Mouse (Mus musculus): ENCODE data around the gene Ets2. TPM values are rescaled to one million over a fixed set of nuclear protein-coding genes. Genes with fewer than 3 reads are reported as not detected.
A peak's percentile ranks its signal among the peaks of the same experiment; 100 is the strongest.
"Not testable (repeated sequence)": the region's sequence is repeated elsewhere in the genome, so short reads cannot be mapped to it uniquely, and the experiment has no call there.

Ets2 gene
- total RNA-seq, 2 experiments from 2014 or later, result 75.1 to 83.8 TPM

DNA sequence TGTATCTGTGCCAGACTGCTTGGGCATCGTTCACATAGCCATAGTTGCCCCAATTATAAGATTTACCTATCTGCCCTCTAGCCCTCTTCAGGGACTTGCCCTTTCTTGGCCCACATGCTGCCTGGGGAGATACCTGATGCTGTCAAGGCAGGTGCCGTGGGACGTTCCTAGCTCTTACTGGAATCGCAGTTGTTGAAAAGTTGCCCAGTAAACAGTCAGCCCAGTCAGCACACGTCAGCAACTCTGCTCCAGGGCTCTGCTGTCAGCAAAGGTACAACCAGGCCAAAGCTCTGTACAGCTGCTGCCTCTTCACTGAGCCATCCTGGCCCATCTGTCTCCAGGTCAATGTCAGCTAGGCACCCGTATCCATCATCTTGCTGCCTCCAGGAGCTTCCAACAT is 61.3 kb downstream of the Ets2 start:
- DNase-seq (ENCODE audit: low spot score in 2 of 2), result no peak

DNA sequence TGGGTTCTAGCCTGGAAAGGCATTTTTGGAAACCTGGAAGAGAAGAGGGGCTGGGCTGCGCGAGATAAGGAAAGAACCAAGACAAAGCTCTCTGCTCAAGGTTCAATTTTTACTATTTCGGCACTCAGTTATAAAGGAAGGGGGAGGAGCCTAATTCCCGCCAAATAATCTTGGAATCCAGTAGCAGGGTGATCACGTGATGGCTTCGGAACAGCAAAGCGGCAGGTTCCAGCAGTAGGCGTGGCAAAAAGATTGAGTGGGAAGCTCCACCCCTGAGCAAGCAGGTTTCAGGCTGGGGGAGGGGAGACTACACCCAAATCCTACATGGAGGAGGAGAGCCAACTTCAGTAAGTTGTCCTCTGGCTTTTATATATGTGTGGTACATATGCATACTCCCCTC is 62.2 kb downstream of the Ets2 start:
- DNase-seq (ENCODE audit: low spot score in 2 of 2), result not testable (repeated sequence)

DNA sequence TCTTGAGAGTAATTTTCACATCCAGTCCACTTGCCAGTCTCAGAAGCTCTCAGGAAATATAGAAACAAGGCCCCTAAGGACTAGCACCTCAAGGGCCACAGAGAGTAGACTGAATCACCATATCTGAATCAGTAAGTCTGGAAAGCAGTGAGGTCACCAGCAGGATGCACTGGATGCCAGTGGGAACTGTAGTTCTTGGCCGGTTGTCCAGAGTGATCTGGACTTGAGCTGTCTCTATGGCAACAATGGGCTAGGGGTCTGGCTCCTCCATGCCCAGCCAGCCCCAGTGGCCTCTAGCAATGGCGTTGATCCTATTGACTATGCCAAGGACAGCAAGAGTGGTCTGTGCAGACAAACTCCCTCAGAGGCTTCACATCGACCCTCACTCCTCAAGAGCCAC is 64.3 kb downstream of the Ets2 start:
- no peak for DNase-seq (ENCODE audit: low spot score in 2 of 2)

DNA sequence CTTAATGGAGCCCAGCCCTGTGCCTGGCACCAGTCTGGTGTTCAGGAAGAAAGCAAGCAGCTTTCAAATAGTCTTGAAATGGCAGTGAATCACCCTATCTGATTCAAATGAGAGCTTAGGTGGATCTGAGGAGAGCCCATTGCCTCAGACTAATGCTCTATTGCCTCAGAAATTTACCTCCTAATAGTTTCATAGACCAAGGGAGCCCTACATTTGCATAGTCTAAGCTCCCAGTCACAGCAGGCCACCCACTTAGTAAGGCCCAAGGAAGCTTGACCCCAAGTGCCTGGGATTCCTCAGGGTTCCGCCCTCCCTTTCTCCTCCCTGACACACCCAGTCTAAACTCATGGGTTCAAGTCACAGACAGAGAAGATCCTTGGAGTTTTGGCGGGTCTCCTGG is 65.4 kb downstream of the Ets2 start:
- no peak for DNase-seq (ENCODE audit: low spot score in 2 of 2)

DNA sequence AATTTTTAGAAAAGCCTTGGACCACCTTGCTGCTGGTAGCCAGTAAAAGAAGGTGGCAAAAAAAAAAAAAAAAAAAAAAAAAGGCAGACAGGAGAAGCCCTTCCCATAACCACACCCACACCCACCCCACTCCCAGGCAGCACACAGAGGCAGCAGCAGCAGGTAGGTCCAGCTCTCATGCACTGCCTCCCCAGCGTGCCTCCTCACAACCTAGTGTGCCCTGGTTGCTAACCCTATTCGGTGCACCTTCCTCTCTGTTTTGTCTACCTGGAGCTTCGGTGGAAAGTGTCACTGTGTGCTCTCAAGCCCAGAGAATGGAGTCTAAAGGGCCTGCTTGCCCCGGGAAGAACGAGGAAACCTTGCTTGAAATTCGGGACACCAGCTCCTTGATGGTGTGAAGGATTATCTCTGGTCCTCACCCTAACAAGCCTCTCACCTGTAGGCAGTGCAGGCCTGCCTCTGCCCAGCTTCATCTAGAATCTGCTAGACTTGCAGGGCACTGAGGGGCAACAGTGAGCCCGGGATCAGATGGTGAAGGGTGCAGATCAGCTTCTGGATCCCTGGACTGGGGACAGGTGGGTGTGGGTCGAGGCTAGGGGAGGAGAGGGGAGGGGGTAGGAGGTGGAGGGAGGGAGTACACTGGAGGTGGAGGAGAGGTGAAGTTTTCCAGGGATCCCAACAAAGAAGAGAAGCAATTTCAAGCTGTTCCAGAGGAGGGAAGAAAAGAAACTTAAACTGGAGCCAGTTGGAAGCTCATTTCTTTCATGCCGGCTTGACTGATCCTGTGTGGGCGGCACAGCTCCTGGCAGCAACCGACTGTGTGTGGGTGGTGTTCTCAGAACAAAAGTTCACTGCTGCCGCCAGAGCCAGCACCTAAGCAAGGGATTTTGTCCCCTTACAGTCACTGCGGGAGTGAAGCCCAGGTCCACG is 67.5 kb downstream of the Ets2 start:
- peak; percentile 67 to 90 for DNase-seq (ENCODE audit: low spot score in 2 of 2)

DNA sequence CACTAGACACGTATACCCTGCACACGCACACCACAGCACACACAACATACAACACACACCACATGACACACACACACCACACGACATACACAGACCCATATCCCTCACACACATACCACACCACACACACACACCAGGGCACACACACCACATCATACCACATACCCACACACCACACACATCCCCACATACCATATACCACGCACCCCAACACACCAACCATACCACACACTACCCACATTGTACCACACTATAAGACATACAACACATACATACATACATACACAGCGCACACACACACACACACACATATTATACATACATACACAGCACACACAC is 68.1 kb downstream of the Ets2 start:
- DNase-seq (ENCODE audit: low spot score in 2 of 2), result no peak

DNA sequence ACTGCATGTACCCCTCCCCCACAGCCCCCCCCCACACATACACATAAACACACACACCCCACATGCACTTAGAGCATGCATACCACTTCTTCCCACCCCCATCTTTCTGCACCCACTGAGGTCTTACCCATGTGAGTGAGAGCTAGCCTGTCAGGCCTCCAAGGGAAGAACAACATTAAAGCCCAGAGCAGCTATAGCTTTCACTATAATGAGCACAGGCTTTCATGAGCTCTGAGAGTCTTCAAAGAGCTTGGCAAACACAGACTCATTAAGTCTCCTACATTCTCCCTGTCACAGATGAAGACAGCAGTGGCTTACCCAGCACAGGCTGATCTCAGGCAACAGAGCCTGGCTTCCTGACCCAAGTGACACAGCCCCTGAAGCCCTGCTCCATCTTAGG is 68.5 kb downstream of the Ets2 start:
- no peak for DNase-seq (ENCODE audit: low spot score in 2 of 2)

Other genes with a start within 250 kb of the Ets2 start
- gene Erg, start 115.5 kb upstream of the Ets2 start, total RNA-seq (2021), result 1 to 10 TPM; 3.6 to 4.8 TPM

Data from layer of hippocampus, adult 18-20 months (tissue).